Mouse (Mus musculus) erythroblast, embryonic 14.5 days (primary cell): Measurements from ENCODE around the gene Rgs17. TPM values are rescaled to one million over a fixed set of nuclear protein-coding genes. Genes with fewer than 3 reads are reported as not detected.

Experiments
- H3K27me3 ChIP-seq: 2 replicates; pipeline ENCODE4 v1.6.1; 2012; ENCODE audit warnings: inconsistent platforms; ENCODE audit not compliant: control insufficient read depth
- H3K36me3 ChIP-seq: 2 replicates; pipeline ENCODE4 v1.6.1; 2012; ENCODE audit warnings: mild to moderate bottlenecking, inconsistent platforms; ENCODE audit not compliant: control insufficient read depth
- H3K4me1 ChIP-seq: 2 replicates; pipeline ENCODE4 v1.6.1; 2012; ENCODE audit warnings: inconsistent platforms; ENCODE audit not compliant: control insufficient read depth
- H3K4me3 ChIP-seq: replicated peaks from 2 replicates; pipeline ENCODE3; 2012; ENCODE audit warnings: moderate library complexity, mild to moderate bottlenecking, inconsistent platforms
- H3K9me3 ChIP-seq: 2 replicates; pipeline ENCODE4 v1.6.1; 2012; ENCODE audit warnings: low read length, inconsistent platforms, mixed read lengths; ENCODE audit not compliant: control insufficient read depth
- GATA1 ChIP-seq: IDR thresholded peaks from 2 replicates; pipeline ENCODE4 v1.6.1; 2012; ENCODE audit warnings: low read length, inconsistent platforms, mixed read lengths
- TAL1 ChIP-seq: IDR thresholded peaks from 3 replicates; pipeline ENCODE4 v1.6.1; 2012; ENCODE audit warnings: low read length, inconsistent platforms, mixed read lengths
- polyA plus RNA-seq: library from polyadenylated mRNA; stranded (reverse); fragments of >175 nt; gene quantifications from 2 replicates; pipeline ENCODE4 v1.2.3, GENCODE M21; 2012

The Rgs17 gene
- polyA plus RNA-seq, 1 experiment: not detected

GRCm38 (mm10) chr10:5846939-5847338, 75.3 kb downstream of the Rgs17 start:
- Histone ChIP-seq H3K27me3 (no peaks in the 10 kb centered on the region), H3K9me3 (no peaks in the 10 kb centered on the region), H3K36me3 (no peaks in the 10 kb centered on the region), H3K4me1 (no peaks in the 10 kb centered on the region), H3K4me3 (no peak overlapping the region)
- TF ChIP-seq TAL1 (no peak), GATA1 (no peak)

DNA sequence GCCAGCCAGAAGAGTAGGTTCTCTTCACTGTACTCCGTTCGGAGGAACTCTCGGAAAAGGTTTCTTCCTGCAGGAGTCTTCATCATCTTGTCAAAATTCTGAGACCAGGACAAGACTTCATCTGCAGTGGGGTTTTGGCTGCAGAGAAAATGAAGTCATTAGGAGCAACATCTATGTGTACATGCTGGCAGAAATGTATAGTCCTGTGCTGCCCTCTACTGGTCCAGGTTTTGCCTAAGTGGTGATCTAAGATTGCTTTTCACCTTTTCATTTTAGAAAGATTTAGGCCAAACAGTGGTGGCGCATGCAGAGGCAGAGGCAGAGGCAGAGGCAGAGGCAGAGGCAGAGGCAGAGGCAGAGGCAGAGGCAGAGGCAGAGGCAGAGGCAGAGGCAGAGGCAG, 80.8 kb downstream of the Rgs17 start:
- TF ChIP-seq GATA1 (no peak), TAL1 (no peak)

GRCm38 (mm10) chr10:5826336-5827025, 95.7 kb downstream of the Rgs17 start:
- no peak overlapping the region for H3K4me3 ChIP-seq
- H3K4me1 ChIP-seq: peaks cover 41% of the 10 kb centered on the region
- H3K27me3 ChIP-seq: no peaks in the 10 kb centered on the region
- peaks cover 12% of the 10 kb centered on the region for H3K36me3 ChIP-seq
- no peak for TF ChIP-seq GATA1
- no peak for TF ChIP-seq TAL1
- peaks cover 8% of the 10 kb centered on the region for H3K9me3 ChIP-seq

More for the DNA sequence above, 80.8 kb downstream of the Rgs17 start:
- no peak overlapping the region for H3K4me3 ChIP-seq
- H3K27me3 ChIP-seq: no peaks in the 10 kb centered on the region
- no peaks in the 10 kb centered on the region for H3K36me3 ChIP-seq
- no peaks in the 10 kb centered on the region for H3K9me3 ChIP-seq
- no peaks in the 10 kb centered on the region for H3K4me1 ChIP-seq

DNA sequence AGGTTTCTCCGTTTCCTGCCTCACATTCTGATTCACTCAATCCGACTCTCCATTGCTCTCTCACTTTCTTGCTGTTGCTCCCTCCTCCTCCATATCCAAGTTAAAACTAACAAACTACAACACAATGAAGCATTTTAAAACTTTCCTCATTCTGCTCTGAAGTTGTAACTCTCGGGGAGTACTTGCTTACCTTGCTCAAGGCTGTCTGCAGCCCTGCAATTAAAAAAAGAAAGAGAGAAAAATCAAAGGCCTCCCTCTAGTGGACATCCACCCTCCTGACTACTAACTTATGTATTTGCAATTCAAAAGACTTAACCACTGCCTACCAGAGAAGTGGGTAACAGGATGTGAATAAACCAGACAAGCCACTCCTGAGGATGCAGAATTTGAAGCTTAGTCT, 97.4 kb downstream of the Rgs17 start:
- no peak for TF ChIP-seq TAL1
- H3K9me3 ChIP-seq: peaks cover 8% of the 10 kb centered on the region
- H3K4me3 ChIP-seq: peak overlapping the region; percentile 98
- peaks cover 26% of the 10 kb centered on the region for H3K36me3 ChIP-seq
- peaks cover 51% of the 10 kb centered on the region for H3K4me1 ChIP-seq
- no peaks in the 10 kb centered on the region for H3K27me3 ChIP-seq

DNA sequence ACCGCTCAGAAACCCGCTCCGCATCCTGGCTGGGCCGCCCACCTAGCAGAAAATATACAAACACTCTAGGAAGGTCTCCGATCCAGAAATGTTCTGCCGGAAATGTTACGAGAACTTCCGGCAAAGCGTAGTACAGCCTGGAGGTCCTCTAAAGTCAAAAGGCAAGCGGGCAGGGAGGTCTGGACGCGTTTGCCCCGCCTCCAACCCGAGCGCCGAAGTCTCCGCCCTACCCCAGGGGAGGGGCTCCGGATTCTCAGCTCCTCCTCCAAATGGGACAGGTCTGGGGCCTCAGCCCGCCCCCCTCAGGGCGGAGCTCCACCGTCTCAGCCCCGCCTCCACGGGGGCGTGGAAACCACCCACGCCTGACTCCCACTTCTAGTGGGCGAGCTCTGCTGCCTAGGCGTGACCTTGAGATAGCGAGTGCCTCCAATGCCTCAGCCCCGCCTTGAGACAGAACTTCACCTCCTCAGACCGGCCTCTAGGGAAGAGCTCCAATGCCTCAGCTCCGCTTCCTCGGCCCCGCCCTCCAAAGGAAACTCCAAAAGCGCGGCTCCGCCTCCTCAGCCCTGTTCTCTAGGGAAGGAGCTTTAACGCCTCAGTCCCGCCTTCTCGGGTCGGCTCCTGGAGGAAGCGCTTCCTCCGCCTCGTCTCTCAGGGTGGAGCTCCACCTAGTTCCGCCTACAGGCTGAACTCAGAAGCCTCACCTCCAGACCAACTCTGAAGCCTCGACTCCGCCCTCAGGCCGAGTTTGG, 98.3 kb downstream of the Rgs17 start, which contains the start of gene Mtrf1l:
Gene Mtrf1l, minus strand, starts transcription at position 171 of the 752 bp plus-strand sequence.
- H3K27me3 ChIP-seq: no peaks in the 10 kb centered on the region

GRCm38 (mm10) chr10:5823291-5823739, 98.9 kb downstream of the Rgs17 start:
- Histone ChIP-seq H3K4me3 (peak overlapping the region; percentile 98), H3K36me3 (peaks cover 41% of the 10 kb centered on the region), H3K4me1 (peaks cover 51% of the 10 kb centered on the region), H3K9me3 (peaks cover 8% of the 10 kb centered on the region), H3K27me3 (no peaks in the 10 kb centered on the region)
- no peak for TF ChIP-seq TAL1
- TF ChIP-seq GATA1: no peak

More for the DNA sequence above, 98.3 kb downstream of the Rgs17 start, which contains the start of gene Mtrf1l:
- peaks cover 35% of the 10 kb centered on the region for H3K36me3 ChIP-seq
- TF ChIP-seq GATA1: no peak
- no peak for TF ChIP-seq TAL1
- peaks cover 51% of the 10 kb centered on the region for H3K4me1 ChIP-seq
- peak within 1 kb of the TSS; percentile 98 for H3K4me3 ChIP-seq
- H3K9me3 ChIP-seq: peaks cover 8% of the 10 kb centered on the region

- TF ChIP-seq GATA1 (no peak), TAL1 (no peak)
- Histone ChIP-seq H3K27me3 (no peaks in the 10 kb centered on the region), H3K4me1 (peaks cover 25% of the 10 kb centered on the region), H3K9me3 (peaks cover 8% of the 10 kb centered on the region), H3K4me3 (no peak overlapping the region), H3K36me3 (peaks cover 82% of the 10 kb centered on the region)
These were observed 103.4 kb downstream of the Rgs17 start for GRCm38 (mm10) chr10:5818772-5819171.

DNA sequence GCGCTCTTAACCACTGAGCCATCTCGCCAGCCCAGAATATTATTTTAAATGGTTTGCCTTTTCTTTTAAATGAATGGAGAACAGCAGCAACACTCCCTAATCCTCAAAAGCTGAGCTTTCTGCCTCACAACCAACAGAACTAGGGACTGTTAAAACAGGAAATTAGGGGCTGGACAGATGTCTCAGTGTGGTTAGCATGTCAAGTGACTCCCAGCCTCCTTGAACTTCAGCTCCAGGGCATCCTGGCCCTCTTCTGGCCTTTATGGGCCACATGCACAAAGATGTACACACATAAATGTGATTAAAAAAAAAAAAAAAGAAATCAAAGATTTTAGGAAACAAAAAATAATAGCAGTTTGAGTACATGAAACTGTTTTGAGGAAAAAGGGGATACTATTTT, 106.2 kb downstream of the Rgs17 start:
- H3K36me3 ChIP-seq: peaks cover 90% of the 10 kb centered on the region
- no peaks in the 10 kb centered on the region for H3K27me3 ChIP-seq
- no peak overlapping the region for H3K4me3 ChIP-seq
- H3K9me3 ChIP-seq: no peaks in the 10 kb centered on the region
- no peak for TF ChIP-seq TAL1
- H3K4me1 ChIP-seq: peaks cover 5% of the 10 kb centered on the region

GRCm38 (mm10) chr10:5813724-5814123, 108.5 kb downstream of the Rgs17 start:
- H3K27me3 ChIP-seq: no peaks in the 10 kb centered on the region
- peaks cover 3% of the 10 kb centered on the region; the same call in 1 of the 2 replicates for H3K4me1 ChIP-seq
- no peak overlapping the region for H3K4me3 ChIP-seq
- TF ChIP-seq GATA1 (no peak), TAL1 (no peak)
- H3K9me3 ChIP-seq: no peaks in the 10 kb centered on the region
- H3K36me3 ChIP-seq: peaks cover 70% of the 10 kb centered on the region
